Mouse (Mus musculus) heart, postnatal 0 days (tissue): ENCODE measurements around the gene Mrpl38. TPM values are rescaled to one million over a fixed set of nuclear protein-coding genes. Genes with fewer than 3 reads are reported as not detected.

ENCODE experiments used
- ATAC-seq: fragments of 200-750 bp; cut with Nextera tagmentation; 2 replicates; pipeline ENCODE4 v1.8.0; 2017; ENCODE audit warnings: low read depth, moderate number of reproducible peaks, moderate library complexity; ENCODE audit not compliant: insufficient read depth
- DNase-seq: peaks from one replicate; pipeline ENCODE4 v3.0.0-alpha.2; 2016; ENCODE audit warnings: low spot score
- H3K27ac ChIP-seq: fragments of 300-500 bp; sonication (generic); 2 replicates; pipeline ENCODE4 v1.5.1; 2014; ENCODE audit warnings: low read depth, mild to moderate bottlenecking
- H3K27me3 ChIP-seq: fragments of 300-500 bp; sonication (generic); 2 replicates; pipeline ENCODE4 v1.6.1; 2014; ENCODE audit warnings: low read length, mixed read lengths; ENCODE audit not compliant: control insufficient read depth, insufficient read depth
- H3K36me3 ChIP-seq: fragments of 300-500 bp; sonication (generic); replicated peaks from 2 replicates; pipeline ENCODE4 v1.6.1; 2014; ENCODE audit warnings: low read length, mixed read lengths; ENCODE audit not compliant: control insufficient read depth, insufficient read depth
- H3K4me1 ChIP-seq: fragments of 300-500 bp; sonication (generic); 2 replicates; pipeline ENCODE4 v1.6.1; 2014; ENCODE audit warnings: antibody characterized with exemption; ENCODE audit not compliant: control insufficient read depth, insufficient read depth
- H3K4me2 ChIP-seq: fragments of 300-500 bp; sonication (generic); 2 replicates; pipeline ENCODE4 v1.6.1; 2014; ENCODE audit warnings: low read depth, mild to moderate bottlenecking, low read length, moderate library complexity
- H3K4me3 ChIP-seq: fragments of 300-500 bp; sonication (generic); 2 replicates; pipeline ENCODE4 v1.5.1; 2014; ENCODE audit warnings: low read depth, low read length
- H3K9ac ChIP-seq: fragments of 300-500 bp; sonication (generic); replicated peaks from 2 replicates; pipeline ENCODE4 v1.6.1; 2014; ENCODE audit warnings: low read depth, low read length, mixed read lengths
- H3K9me3 ChIP-seq: fragments of 300-500 bp; sonication (generic); replicated peaks from 2 replicates; pipeline ENCODE4 v1.6.1; 2016; ENCODE audit warnings: low read length; ENCODE audit not compliant: control insufficient read depth
- CTCF ChIP-seq: IDR thresholded peaks from 2 replicates; pipeline ENCODE4 v1.5.1; 2016; ENCODE audit warnings: antibody characterized with exemption, control low read depth, low read depth
- EP300 ChIP-seq: IDR thresholded peaks from 2 replicates; pipeline ENCODE4 v1.6.1; 2016; ENCODE audit warnings: antibody characterized with exemption, low read depth
- WGBS: fragments of 180-500 bp; shearing (Covaris S2); extraction: QIAGEN DNeasy Blood & Tissue Kit; methylation state at CpG from one replicate; pipeline ENCODE4 v1.1.7; 2014; 5-methylcytosine and 5-hydroxymethylcytosine counted together
- polyA plus RNA-seq: library from polyadenylated mRNA; unstranded; fragments of >200 nt; fragmentation: Nextera tagmentation; extraction: Ambion mirVana; gene quantifications from 2 replicates; pipeline ENCODE4 v1.2.1, GENCODE M21; 2015
- total RNA-seq: library from RNA; depleted of rRNA; stranded (reverse); fragments of >200 nt; gene quantifications from 2 replicates; pipeline ENCODE4 v1.2.3, GENCODE M21; 2014; ENCODE audit warnings: low replicate concordance

Gene Mrpl38
- total and polyA plus RNA-seq, 2 experiments from 2014 or later = 79.1 to 114 TPM

GRCm38 (mm10) chr11:116142211-116142991 lies 3.7 kb upstream of the Mrpl38 start:
- no peak for TF ChIP-seq EP300
- TF ChIP-seq CTCF = no peak
- Histone ChIP-seq H3K4me2 (no peak overlapping the region), H3K27ac (no peak overlapping the region), H3K27me3 (no peaks in the 10 kb centered on the region), H3K9me3 (no peaks in the 10 kb centered on the region), H3K4me3 (no peak overlapping the region), H3K9ac (no peak overlapping the region), H3K36me3 (peaks cover 39% of the 10 kb centered on the region), H3K4me1 (no peaks in the 10 kb centered on the region)
- WGBS = 68% methylated on average over 10 of the region's 10 CpGs
- ATAC-seq = no peak
- DNase-seq = no peak

GRCm38 (mm10) chr11:116138096-116138467 lies 586 bp downstream of the Mrpl38 start:
- no peak for TF ChIP-seq EP300
- no peak for TF ChIP-seq CTCF
- WGBS = under 1% methylated on average over 20 of the region's 20 CpGs
- no peaks in the 10 kb centered on the region for H3K27me3 ChIP-seq
- H3K27ac ChIP-seq = peak overlapping the region; percentile 57; the same call in 1 of the 2 replicates
- no peaks in the 10 kb centered on the region for H3K9me3 ChIP-seq
- no peak for DNase-seq
- H3K4me2 ChIP-seq = peak overlapping the region; percentile 84
- ATAC-seq = no peak
- H3K9ac ChIP-seq = peak overlapping the region; percentile 71
- H3K4me1 ChIP-seq = no peaks in the 10 kb centered on the region
- peaks cover 26% of the 10 kb centered on the region for H3K36me3 ChIP-seq
- peak overlapping the region; percentile 77 for H3K4me3 ChIP-seq

GRCm38 (mm10) chr11:116134171-116134570 lies 4.5 kb downstream of the Mrpl38 start:
- Histone ChIP-seq H3K9me3 (no peaks in the 10 kb centered on the region), H3K27me3 (no peaks in the 10 kb centered on the region), H3K4me1 (0 out of 2 replicates have a peak, but pooled peaks cover 9% of the 10 kb centered on the region), H3K27ac (no peak overlapping the region), H3K9ac (no peak overlapping the region), H3K36me3 (peaks cover 19% of the 10 kb centered on the region), H3K4me2 (no peak overlapping the region), H3K4me3 (no peak overlapping the region)
- ATAC-seq (no peak), DNase-seq (no peak)
- TF ChIP-seq EP300 (no peak), CTCF (no peak)
- WGBS = 75% methylated on average over 10 of the region's 10 CpGs

GRCm38 (mm10) chr11:116133497-116133896 lies 5.2 kb downstream of the Mrpl38 start:
- ATAC-seq (no peak), DNase-seq (no peak)
- 0 out of 2 replicates have a peak, but pooled peaks cover 9% of the 10 kb centered on the region for H3K4me1 ChIP-seq
- WGBS = 76% methylated on average over 5 of the region's 5 CpGs
- H3K9ac ChIP-seq = no peak overlapping the region
- H3K4me2 ChIP-seq = no peak overlapping the region
- no peaks in the 10 kb centered on the region for H3K27me3 ChIP-seq
- no peaks in the 10 kb centered on the region for H3K9me3 ChIP-seq
- H3K27ac ChIP-seq = no peak overlapping the region
- H3K4me3 ChIP-seq = no peak overlapping the region
- H3K36me3 ChIP-seq = peaks cover 19% of the 10 kb centered on the region
- no peak for TF ChIP-seq CTCF
- TF ChIP-seq EP300 = no peak

GRCm38 (mm10) chr11:116132366-116133333 lies 6.0 kb downstream of the Mrpl38 start:
- WGBS = 75% methylated on average over 16 of the region's 16 CpGs
- Histone ChIP-seq H3K36me3 (peaks cover 19% of the 10 kb centered on the region), H3K4me1 (peaks cover 15% of the 10 kb centered on the region; the same call in 1 of the 2 replicates), H3K27me3 (no peaks in the 10 kb centered on the region), H3K9me3 (no peaks in the 10 kb centered on the region), H3K4me3 (no peak overlapping the region), H3K4me2 (no peak overlapping the region), H3K9ac (no peak overlapping the region), H3K27ac (no peak overlapping the region)
- no peak for TF ChIP-seq EP300
- TF ChIP-seq CTCF = peak; percentile 23
- ATAC-seq (no peak), DNase-seq (peak; percentile 46)
